Mouse (Mus musculus): ENCODE data around the gene Gys2. TPM values are rescaled to one million over a fixed set of nuclear protein-coding genes. Genes with fewer than 3 reads are reported as not detected.
A peak's percentile ranks its signal among the peaks of the same experiment; 100 is the strongest.

Gene Gys2
- total RNA-seq, 2 experiments from 2014 or later = not detected

DNA sequence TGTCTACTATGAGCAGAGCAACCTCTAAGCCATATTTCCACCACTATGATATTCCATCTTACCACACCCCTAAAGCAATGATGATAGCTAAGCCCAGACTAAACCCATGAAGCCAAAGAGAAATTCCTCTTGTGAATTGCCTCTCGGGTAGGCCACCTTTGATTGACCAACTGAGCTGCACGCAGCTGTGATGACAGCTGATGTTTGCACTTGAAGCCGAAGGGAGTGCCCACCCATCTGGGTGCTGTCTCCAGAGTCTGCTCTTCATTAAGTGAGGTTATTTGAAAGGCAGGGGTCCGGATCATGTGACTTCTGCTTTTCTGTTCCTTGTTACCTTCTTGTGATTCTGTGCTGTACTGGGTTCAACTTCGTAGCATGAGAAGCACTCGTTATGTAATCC, 10.7 kb downstream of the Gys2 start:
- no peak for DNase-seq (ENCODE audit: low spot score in 2 of 2)
- intact Hi-C loops (cut with DNase I) = no loop called here

DNA sequence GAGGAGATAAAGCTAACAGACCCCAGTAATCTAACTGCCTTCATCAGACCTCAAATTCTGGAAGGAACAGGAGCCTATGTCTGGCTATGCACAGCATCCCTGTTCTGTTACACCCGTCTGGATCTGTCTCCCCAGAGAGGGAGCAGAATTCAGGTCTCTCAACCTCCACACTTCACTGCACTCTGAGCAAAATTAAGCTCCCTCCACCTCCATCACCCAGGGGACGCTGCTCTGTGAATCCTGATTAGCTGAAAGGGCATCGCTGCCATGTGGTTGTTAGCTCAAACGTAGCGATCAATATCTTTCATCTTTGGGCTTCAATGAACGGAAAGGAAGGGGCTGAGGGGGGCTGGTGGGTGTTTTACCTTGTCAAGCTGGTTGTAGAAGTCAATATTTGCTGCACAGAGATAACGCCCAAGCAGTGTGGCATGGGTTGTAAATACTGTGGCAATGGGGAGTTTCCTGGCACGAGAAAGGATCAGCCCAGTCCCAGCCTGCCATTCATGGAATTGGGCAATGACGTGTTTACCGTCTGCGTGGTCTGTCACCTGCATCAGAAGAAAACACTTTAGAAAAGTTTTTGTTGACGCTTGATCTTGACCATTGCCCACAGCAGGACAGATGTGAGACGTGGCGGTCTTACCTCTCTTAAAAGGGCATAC, 13.8 kb downstream of the Gys2 start:
- intact Hi-C loops (cut with DNase I) = no loop called here
- no peak for DNase-seq (ENCODE audit: low spot score in 2 of 2)

DNA sequence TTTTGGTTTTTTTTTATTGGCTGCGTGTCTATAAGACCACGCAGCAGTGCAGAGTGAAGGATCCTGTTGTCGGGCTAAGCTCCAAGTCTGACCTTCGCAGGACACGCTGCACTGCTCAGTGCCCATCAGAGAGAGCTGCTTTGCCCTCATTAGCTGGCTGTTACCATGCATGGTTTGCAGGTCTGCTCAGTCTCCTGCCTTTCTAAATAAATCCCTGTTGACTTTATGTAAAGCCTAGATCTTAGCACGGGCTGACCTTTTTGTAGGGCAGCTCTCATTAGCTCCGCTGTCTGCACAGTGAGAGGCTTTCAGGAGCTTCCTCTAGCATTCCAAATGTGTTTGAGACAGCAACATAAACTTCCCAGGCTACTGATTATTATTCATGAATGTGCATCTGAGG, 14.9 kb downstream of the Gys2 start:
- DNase-seq (ENCODE audit: low spot score in 2 of 2) = no peak
- intact Hi-C loops (cut with DNase I) = no loop called here

DNA sequence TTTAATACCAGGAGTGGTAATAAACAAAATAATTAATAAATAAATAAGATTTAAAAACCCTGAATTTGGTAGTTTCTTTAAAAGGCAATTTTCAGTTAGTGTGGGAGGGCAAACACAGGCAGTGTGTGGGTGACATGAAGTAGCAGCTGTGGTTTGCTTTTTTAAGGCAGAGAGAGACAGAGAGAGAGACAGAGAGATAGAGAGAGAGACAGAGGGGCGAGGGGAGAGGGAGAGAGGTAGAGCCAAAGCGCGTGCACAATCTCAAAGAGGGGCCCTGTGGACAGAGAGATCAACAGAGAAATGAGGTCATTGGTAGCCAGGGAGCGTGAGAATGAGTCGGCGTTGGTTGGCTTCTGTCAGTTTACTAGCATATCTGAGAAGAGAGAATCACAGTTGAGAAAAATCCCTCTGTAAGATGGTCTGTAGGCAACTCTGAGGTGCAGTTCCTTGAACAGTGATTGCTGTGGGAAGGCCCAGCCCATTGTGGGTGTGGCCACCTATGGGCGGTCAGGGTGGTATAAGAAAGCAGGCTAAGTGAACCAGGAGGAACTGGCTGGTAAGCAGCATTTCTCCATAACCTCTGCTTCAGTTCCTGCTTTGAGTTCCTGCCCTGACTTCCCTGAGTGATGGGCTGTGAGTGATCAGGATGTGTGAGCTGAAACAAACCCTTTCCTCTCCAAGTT, 17.5 kb downstream of the Gys2 start:
- intact Hi-C loops (cut with DNase I) = no loop called here
- no peak for DNase-seq (ENCODE audit: low spot score in 2 of 2)

DNA sequence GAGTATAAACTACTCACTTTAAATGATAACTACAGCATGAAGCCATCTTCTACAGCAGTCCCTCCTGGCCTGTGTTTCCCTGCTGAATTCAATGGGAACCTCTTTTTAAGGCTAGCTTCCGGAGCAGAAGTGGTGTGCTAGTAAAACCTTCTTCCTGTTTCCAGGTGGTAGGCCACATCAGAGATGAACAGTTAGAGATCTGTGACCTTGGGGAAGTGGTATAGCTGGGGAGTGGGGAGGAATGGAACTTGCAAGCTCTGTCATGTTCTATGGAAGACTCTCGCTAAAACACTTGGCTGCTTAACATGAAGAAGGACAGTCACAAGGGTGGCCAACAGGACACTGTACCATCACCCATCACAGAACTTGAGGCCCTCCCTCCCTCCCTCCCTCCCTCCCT, 19.6 kb downstream of the Gys2 start:
- intact Hi-C loops (cut with DNase I) = no loop called here
- no peak for DNase-seq (ENCODE audit: low spot score in 2 of 2)

DNA sequence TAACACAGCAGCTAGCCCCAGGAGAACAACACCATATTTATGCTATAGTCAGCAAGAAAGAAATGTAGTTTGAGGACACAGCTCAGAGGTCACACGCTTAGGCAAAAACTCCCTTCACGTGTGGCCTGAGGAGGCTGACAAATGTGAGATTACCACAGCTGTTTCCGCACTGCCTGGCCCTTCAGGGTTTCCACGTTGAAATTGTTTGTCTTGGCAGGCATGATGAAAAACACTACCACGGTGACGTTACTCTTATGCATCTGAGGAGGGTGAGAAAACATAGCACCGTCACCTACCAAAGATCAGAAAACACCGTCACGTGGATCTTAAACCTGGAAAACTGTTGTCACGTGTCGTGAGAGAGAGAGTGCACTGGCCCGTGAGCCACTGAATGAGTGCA, 21.5 kb downstream of the Gys2 start:
- DNase-seq (ENCODE audit: low spot score in 2 of 2) = no peak
- intact Hi-C loops (cut with DNase I) = no loop called here

DNA sequence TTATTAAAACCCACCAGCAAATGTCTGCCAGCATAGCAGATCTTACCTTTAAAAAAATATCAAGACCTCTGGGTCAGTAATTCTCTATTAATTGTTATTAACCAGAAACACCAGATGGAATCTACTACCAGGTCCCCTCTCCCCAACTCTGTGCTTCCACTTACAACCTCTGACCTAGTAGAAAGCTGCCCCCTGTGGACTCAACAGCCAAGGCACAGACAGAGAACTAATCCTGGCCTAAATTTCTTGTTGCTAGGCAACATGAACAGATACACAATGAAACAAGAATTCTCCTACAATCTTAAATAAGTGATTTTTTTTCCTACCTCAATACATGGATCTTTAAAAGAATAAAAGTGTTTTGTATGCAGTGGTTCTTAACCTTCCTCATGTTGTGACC, 43.8 kb downstream of the Gys2 start:
- intact Hi-C loops (cut with DNase I) = no loop called here
- no peak for DNase-seq (ENCODE audit: low spot score in 2 of 2)

DNA sequence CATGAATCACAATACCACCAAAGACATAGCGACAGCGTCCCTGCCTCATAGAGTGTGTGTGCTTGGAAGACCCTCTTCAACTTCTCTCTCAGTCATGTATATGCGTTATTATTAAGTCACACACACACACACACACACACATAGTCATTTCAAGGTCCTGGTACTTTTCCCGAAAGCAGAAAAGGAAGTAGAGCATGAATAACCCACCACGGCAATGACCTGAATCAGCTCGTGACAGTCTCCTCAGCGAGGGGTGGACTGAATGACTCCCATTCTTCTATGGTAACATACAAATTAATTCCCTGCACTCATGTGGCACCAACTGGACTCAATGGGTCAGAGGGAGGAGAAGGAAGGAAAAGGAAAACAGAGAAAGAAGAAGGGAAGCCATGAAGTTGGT, 47.9 kb downstream of the Gys2 start:
- DNase-seq (ENCODE audit: low spot score in 2 of 2) = no peak
- intact Hi-C loops (cut with DNase I) = no loop called here

DNA sequence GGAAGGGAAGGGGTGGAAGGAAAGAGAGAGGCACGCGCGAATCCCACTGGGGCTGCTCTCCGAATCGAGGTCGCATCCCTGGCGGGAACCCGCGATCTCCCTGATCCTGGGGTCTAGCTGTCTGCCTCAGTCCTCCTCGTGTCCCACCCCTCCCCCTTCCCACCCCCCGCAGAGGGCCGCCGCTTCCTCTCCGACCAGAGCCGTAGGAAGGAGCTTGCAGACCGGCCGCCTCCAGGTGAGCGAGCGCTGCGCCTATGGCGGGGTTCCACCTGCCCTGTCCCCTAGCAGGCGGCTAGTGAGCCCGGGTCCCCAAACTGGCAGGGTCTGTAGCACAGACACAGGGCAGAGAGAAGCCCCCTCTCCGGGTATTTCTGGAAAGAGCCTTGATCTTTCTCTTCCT, 58.3 kb downstream of the Gys2 start:
- DNase-seq (ENCODE audit: low spot score in 2 of 2) = no peak
- intact Hi-C loops (cut with DNase I) = no loop called here

DNA sequence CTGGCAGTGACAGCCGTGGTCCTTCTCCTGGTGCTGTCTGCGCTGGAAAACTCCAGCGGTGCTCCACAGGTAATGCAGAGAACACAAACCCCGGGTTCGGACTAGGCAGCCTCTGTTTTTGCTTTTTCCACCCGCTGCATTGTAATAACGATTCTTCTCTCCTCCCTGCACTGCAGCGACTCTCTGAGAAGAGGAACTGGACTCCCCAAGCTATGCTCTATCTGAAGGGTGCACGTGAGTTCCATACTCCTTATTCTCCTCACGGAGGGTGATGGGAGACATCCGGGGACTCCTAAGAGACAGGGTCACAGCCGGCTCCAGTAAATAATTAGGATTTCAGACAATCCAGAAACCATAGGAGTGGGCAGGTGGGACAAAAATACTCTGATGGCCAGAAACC, 59.1 kb downstream of the Gys2 start:
- DNase-seq (ENCODE audit: low spot score in 2 of 2) = no peak
- intact Hi-C loops (cut with DNase I) = no loop called here

DNA sequence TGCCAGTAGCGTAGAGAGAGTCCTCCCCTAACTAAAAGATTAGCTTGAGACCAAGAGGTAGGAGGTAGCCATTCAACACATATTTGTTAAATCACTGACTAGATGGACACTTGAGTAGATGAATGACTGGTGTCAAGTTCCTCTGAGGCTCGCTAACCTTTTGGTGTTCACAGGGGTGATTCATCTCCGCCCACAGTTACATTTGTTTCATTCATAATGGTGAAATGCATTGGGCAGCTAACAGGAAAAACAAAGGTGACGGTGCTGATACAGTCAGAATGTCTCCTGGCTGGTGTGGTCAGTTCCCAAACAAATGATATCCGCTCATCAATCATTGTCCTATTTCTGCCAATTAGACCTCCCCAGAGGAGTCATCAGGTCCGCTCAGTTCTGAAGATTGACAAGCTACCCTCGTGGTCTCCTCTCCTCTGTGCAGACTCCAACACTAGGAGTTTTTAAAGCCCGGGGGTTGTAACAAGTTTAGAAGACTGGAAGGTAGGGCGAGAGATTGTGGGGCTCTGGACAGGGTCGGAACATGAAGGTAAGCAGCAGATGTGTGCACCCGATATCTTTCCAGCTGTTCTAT, 59.9 kb downstream of the Gys2 start, which contains the start of gene Spx:
Gene Spx, plus strand, starts transcription at position 536 of the 586 bp plus-strand sequence.
- DNase-seq (ENCODE audit: low spot score in 2 of 2) = no peak
- intact Hi-C loops (cut with DNase I) = no loop called here

DNA sequence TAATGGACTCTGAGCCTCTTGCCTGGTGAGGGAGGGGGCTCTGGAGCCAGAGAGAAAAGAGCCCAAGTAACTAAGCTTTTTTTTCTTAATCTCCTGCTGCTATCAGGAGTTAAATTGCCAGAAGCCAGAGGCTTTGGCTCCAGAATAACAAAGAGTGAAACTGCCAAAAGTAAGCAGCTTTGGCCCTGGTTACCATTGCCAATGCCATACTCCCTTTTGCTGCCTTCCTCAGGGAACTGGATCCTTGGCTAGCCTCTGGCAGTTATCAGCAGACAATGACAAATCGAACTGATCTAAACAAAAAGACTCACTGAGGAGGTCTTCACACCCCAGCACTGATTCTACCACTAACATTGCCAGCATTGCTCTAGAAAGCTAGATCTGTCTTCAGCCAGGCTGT, 61.8 kb downstream of the Gys2 start:
- DNase-seq (ENCODE audit: low spot score in 2 of 2) = no peak
- intact Hi-C loops (cut with DNase I) = no loop called here

DNA sequence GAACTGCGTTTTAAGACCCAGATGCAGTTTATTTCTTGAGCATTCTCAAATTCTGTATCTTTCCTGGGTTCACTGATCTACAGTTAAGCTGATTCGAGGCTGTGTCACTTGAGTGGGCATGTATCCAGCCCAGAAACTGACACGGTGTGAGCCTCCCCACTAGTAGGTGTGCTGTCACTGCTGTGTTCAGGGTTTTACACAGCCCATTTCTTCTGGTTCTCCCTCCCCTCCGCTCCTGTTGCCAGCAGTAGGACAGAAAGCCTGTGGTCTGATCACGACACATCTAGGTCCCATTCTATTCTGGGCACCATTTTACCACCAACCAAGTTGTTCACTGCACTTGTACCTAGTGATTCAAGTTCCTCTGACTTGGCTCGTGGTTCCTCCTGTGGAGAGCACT, 77.2 kb downstream of the Gys2 start:
- DNase-seq (ENCODE audit: low spot score in 2 of 2) = no peak
- intact Hi-C loops (cut with DNase I) = no loop called here

DNA sequence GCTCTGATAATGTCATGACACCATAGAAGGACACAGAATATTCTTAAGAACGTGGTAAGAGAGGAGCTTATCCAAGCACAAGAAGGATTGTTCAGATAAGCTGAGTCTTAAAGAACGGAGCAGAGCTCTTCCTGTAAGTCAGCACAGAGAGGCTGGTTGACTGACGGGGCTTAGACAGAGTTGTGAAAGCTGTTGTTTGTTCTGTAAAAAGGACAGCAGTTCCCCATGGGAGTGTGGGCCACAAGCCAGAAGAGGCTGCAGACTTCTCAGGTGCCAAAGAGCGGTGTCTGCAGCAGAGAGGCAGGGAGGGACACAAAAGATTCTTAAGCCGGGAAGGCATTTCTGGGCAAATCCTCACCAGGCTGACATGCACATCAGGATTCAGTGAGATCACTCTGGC, 78.2 kb downstream of the Gys2 start:
- intact Hi-C loops (cut with DNase I) = no loop called here
- peak; percentile 8 to 35 for DNase-seq (ENCODE audit: low spot score in 2 of 2)

DNA sequence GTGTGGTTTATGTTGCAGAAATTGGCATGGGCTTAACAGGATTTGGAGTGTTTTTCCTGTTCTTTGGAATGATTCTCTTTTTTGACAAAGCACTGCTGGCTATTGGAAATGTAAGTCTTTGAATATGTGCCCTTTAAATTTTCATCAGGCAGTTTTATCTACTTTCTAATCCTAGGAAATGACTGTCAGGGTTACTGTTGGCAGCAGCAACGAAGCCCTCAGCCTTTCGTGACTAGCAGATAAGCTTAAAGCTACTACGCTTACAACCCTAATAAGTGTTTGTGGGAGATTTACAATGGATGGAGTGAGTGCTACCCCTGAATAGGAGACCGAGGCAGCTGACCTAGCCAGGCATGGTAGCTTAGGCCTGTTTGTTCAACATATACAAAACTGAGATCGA, 80.6 kb downstream of the Gys2 start:
- no peak for DNase-seq (ENCODE audit: low spot score in 2 of 2)
- intact Hi-C loops (cut with DNase I) = no loop called here

DNA sequence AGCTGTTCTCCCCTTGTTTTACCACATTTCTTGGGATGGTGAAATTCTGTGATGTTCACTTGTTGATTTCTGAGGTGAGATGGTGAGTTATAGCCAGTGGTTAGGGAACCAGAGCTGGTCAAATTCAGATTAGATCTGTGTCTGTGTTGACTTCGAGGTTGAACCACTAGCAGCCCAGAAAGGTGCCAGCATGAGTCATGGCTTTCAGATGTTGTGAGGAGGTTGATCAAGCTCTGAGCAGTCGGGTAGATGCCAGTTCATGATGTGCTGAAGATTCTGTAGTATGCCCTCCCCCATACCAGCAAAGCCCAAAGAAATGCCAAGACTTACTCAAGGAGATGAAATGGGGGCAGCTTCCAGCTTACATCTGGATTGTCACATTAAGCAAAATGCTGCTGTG, 83.8 kb downstream of the Gys2 start:
- peak in 1 of 2 experiments; percentile 11 for DNase-seq (ENCODE audit: low spot score in 2 of 2)
- intact Hi-C loops (cut with DNase I) = loop anchor here (5.0 to 10.0 kb wide), 3 partner anchors 42 to 366 kb away; partner anchors contain the start of genes Cmas, Ldhb and Pyroxd1

DNA sequence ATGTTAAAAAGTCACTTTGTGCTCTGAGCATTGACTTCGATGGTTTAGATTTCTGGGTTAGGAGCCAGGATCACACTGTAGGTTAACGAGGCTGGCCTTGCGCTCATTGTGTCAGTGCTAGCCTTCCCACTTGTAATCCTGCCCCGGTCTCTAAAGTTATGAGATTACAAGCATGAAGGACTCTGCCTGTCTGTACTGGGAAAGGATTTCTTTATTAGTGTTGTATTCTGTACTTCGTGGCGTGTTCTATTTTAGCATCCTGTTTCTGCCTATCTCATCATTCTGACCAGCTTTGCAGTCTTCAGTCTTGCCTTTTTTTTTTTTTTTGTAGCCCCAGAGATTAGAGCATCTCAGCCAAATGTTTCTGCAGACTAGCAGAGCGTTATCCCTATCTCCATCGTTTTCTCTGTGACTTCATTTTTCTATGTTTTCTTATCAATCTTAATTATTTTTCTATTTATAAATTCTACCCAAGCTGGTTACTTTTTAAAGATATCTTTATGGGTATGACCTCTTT, 85.1 kb downstream of the Gys2 start:
- no peak for DNase-seq (ENCODE audit: low spot score in 2 of 2)

DNA sequence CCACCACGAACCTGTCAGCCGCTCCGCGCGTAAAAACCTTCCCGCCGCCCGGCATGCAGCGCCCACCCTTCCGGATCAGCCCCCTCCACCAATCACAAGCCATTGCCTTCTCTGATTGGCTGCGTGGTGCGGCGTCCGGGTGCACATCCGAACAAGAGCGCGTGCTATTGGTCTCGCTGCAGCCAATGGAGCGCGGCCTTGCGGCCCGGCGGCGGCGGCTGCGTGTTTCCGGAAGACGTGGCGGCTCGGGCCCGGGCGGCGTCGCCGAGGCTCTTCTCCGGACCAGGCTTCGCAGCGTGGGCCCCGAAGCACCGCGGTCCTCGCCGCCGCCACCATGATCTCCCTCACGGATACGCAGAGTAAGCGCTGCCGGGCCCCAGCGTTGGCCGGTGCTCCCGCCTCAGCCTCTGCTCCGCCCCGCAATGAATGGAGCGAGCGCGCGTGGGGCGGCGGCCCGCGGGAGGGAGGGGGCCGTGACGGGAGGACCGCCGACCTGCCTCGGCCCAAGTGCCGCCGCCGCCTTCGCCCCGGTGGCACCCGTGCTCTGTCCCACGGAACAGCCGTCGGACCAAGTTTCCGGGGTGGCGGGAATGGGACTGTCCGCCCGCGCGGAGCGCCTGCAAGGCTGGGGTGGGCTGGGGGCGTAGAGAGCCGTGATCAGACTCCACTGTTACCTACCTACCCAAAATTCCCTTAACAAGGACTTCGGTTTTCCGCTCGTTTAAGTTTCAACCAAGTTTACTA, 85.7 kb downstream of the Gys2 start, which contains the start of the genes Recql and Golt1b:
Gene Recql, minus strand, starts transcription at position 77 of the 744 bp plus-strand sequence.
Gene Golt1b, plus strand, starts transcription at position 211 of the 744 bp plus-strand sequence.
- peak; percentile 99 for DNase-seq (ENCODE audit: low spot score in 2 of 2)
- intact Hi-C loops (cut with DNase I) = loop anchor here (5.0 to 10.0 kb wide), 3 partner anchors 40 to 368 kb away; partner anchors contain the start of genes Cmas, Ldhb and Pyroxd1

More for the DNA sequence above, 85.1 kb downstream of the Gys2 start:
- intact Hi-C loops (cut with DNase I) = loop anchor here (5.0 to 10.0 kb wide), 3 partner anchors 41 to 367 kb away; partner anchors contain the start of genes Cmas, Ldhb and Pyroxd1

DNA sequence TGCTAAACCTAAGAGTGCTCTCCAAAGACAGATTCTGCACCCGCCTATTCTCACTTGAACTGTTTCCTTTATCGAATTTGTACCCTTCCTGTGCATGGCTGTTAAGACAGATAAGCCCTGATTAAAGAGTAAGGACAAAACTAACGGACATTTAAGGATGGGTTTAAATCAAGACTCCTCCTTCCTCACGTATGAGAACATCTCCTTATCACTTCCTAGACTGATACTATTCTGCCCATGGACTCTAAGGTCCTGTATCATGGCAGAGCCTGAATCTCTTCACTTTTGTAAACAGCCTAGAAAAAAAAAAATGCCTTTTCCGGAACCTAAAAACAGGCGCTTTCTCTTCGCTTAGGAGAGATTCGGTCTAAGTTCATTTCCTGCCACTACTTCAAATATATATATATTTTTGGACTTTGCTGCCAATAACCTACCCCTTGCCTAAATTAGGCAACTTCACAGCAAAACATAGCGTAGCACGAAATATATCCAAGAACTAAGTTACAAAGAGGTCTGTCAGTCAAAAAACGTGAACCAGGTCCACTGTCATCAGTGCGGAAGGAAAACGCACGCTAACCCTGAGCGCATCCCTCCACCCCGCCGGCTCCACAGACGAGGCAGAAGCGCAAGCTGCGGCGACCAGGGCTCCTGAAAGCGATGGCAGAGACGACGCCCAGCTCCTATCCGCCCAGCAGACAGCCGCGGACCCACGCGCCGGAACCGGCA, 86.5 kb downstream of the Gys2 start:
- intact Hi-C loops (cut with DNase I) = loop anchor here (5.0 to 10.0 kb wide), 3 partner anchors 39 to 368 kb away; partner anchors contain the start of genes Cmas, Ldhb and Pyroxd1
- no peak for DNase-seq (ENCODE audit: low spot score in 2 of 2)

Measured in left cerebral cortex, postnatal 14 days (tissue).